Mouse (Mus musculus): ENCODE measurements at regions not wholly inside any gene's neighbourhood (a gene's known extent, or its start where the extent isn't known, plus 50 kb on each side); places are given as distances from the start of the nearest gene placed in this dataset.

- TF ChIP-seq CTCF (IDR thresholded peaks at IDR 0.05; ENCODE audit: borderline replicate concordance, insufficient read depth, low read length) (no peak), POLR2A (IDR thresholded peaks at IDR 0.05; ENCODE audit: low read depth, low read length) (no peak)
Measured at GRCm38 (mm10) chr14:28741418-28741817, 236.9 kb downstream of the Wnt5a start.

All from embryonic fibroblast, embryonic 13.5 days (primary cell).